Mouse (Mus musculus): ENCODE measurements at regions not wholly inside any gene's neighbourhood (a gene's known extent, or its start where the extent isn't known, plus 50 kb on each side); places are given as distances from the start of the nearest gene placed in this dataset.

DNA sequence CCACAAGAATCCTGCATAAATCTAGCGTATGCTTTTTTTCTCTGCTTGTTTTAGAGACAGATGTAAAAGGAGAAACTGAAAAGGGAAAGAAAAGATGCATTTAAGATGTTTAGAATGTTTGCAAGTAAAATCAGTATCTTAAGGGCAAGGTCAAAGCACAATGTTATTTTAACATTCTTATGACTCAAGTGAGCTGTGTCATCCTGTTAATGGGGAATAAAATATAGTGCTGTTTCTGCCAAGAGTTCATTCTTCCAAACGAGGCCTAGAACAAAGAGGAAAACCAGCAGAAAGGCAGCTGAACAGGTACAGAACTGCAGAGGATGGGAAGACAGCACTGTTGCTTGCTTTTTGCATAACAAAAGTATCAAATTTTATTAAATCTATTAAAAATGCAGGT lies 156.7 kb upstream of the Tmtc1 start:
- H3K36me3 ChIP-seq (ENCODE audit: control insufficient read depth, insufficient read depth, low read length): no peaks in the 10 kb centered on the region
- TF ChIP-seq CTCF (IDR thresholded peaks at IDR 0.05; ENCODE audit: extremely low read depth, insufficient read length, insufficient replicate concordance, low read depth, low read length) (no peak), POLR2A (IDR thresholded peaks at IDR 0.05; ENCODE audit: low read depth, low read length) (no peak)
- 54% methylated on average over 2 of the region's 2 CpGs for WGBS
- no peak overlapping the region for H3K27ac ChIP-seq (ENCODE audit: insufficient read depth, low read depth, low read length)
- H3K4me3 ChIP-seq (ENCODE audit: low read depth, low read length): no peak overlapping the region
- H3K4me1 ChIP-seq (ENCODE audit: control insufficient read depth, insufficient read depth, insufficient read length, low read length): no peaks in the 10 kb centered on the region
- no peaks in the 10 kb centered on the region for H3K27me3 ChIP-seq (ENCODE audit: control insufficient read depth, insufficient read depth, low read length)

DNA sequence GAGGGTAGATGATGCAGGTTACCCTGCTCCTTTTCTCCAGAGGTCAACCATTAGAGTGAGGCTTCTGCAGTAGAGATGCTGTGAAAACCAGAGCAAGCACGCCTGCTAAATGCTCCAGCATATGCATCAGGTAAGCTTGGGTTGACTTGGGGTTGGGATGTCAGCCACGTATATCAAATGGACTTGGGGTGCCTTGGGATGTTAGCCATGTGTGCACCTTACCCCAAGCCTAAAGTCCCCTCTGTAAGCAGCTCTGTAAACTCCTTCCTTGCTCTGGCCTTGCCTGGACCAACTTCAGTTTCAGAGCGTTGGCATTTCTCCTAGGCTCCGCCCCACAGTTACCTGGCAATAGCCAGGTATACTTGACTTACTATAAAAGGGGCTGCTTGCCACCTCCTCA lies 155.3 kb upstream of the Tmtc1 start:
- H3K4me1 ChIP-seq (ENCODE audit: control insufficient read depth, insufficient read depth, insufficient read length, low read length): no peaks in the 10 kb centered on the region
- H3K36me3 ChIP-seq (ENCODE audit: control insufficient read depth, insufficient read depth, low read length): no peaks in the 10 kb centered on the region
- TF ChIP-seq CTCF (IDR thresholded peaks at IDR 0.05; ENCODE audit: extremely low read depth, insufficient read length, insufficient replicate concordance, low read depth, low read length) (no peak), POLR2A (IDR thresholded peaks at IDR 0.05; ENCODE audit: low read depth, low read length) (no peak)
- no peaks in the 10 kb centered on the region for H3K27me3 ChIP-seq (ENCODE audit: control insufficient read depth, insufficient read depth, low read length)
- H3K27ac ChIP-seq (ENCODE audit: insufficient read depth, low read depth, low read length): no peak overlapping the region
- 67% methylated on average over 4 of the region's 4 CpGs for WGBS
- H3K4me3 ChIP-seq (ENCODE audit: low read depth, low read length): no peak overlapping the region

DNA sequence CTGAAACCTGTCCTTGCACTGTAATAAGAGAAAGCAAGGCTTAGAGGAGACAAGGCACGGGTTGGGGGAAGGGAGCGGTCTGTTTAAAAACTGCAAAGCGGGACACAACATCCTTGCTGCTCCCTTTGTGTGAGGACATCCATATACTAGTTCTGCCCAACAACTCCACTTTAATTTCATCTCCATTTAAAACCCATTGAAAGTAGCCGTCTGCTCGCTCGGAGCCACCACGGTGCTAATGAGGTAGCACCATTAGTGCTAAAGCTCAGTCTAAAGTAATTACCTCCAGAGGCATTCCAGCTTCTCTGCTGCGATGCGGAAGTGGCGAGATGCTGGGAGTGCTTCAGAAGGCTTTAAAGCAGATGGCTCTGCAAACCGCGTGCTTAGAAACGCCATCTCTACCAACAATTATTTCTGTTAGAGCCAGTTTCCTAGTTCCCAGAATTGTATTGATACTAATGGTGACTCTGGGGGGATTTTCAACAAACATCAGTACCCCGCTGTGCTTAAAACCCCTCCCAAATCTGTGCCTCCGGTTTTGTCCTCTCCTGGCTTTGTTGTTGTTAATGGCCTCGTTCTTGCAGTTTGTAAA lies 154.7 kb upstream of the Tmtc1 start:
- no peaks in the 10 kb centered on the region for H3K4me1 ChIP-seq (ENCODE audit: control insufficient read depth, insufficient read depth, insufficient read length, low read length)
- H3K27me3 ChIP-seq (ENCODE audit: control insufficient read depth, insufficient read depth, low read length): no peaks in the 10 kb centered on the region
- H3K4me3 ChIP-seq (ENCODE audit: low read depth, low read length): no peak overlapping the region
- H3K27ac ChIP-seq (ENCODE audit: insufficient read depth, low read depth, low read length): no peak overlapping the region
- no peaks in the 10 kb centered on the region for H3K36me3 ChIP-seq (ENCODE audit: control insufficient read depth, insufficient read depth, low read length)
- whole genome bisulfite sequencing: 16% methylated on average over 16 of the region's 16 CpGs
- TF ChIP-seq CTCF (IDR thresholded peaks at IDR 0.05; ENCODE audit: extremely low read depth, insufficient read length, insufficient replicate concordance, low read depth, low read length) (no peak), POLR2A (IDR thresholded peaks at IDR 0.05; ENCODE audit: low read depth, low read length) (no peak)

DNA sequence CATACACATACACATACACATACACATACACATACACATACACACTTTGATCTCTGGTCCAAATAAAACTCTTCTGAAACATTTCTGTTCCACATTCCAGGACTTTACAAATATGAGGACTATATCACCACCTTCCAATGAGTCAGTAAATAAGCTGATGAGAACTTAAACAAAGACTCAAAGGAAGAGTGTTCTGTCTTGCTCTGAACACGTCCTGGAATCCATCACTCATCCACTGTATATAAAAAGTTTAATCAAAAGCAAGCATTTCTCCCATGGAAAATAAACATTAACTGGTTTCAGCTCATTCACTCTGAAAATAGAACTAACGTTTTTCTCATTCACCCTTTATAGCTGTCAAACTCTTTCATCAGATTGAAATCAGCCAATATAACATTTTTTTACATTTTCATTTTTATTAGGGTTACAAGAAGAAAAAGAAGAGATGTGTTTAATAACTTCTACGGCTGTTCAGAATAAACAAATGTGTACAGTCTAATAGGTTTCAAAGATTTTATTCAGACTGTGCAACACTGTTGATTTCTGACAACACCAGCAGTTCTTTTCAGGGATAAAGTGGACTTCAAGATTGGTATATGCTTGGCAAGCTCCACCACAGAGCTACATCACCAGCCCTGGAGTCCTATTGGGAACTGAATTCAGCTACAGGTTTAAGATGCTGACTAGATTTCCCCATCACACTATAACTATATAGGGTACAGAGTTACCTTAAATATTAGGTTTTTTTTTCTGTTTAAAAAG lies 151.0 kb upstream of the Tmtc1 start:
- Histone ChIP-seq H3K36me3 (ENCODE audit: control insufficient read depth, insufficient read depth, low read length) (no peaks in the 10 kb centered on the region), H3K4me3 (ENCODE audit: low read depth, low read length) (no peak overlapping the region), H3K27ac (ENCODE audit: insufficient read depth, low read depth, low read length) (no peak overlapping the region), H3K27me3 (ENCODE audit: control insufficient read depth, insufficient read depth, low read length) (no peaks in the 10 kb centered on the region), H3K4me1 (ENCODE audit: control insufficient read depth, insufficient read depth, insufficient read length, low read length) (no peaks in the 10 kb centered on the region)
- WGBS: 45% methylated on average over 3 of the region's 3 CpGs
- no peak for TF ChIP-seq CTCF (IDR thresholded peaks at IDR 0.05; ENCODE audit: extremely low read depth, insufficient read length, insufficient replicate concordance, low read depth, low read length)
- TF ChIP-seq POLR2A (IDR thresholded peaks at IDR 0.05; ENCODE audit: low read depth, low read length): no peak

DNA sequence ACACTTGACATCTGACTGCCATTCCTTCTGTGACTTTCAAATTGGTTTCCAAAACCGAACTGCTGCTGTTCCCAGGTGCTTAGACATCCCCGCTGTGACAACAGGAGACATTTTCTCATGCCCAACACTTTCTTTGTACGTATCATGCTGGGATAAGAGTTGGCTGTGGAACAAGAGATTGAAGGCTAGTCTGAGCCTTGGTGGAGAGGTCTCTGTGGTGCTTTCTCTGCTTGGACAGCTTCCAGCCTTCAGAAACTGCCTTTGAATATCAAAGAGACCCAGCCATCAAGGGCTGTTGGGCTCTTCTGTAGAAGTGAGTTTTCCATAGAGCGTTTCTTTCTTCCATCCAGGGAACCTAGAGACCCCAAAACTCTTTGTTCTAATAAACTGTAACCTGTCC lies 144.8 kb upstream of the Tmtc1 start:
- 80% methylated on average over 4 of the region's 4 CpGs for WGBS
- H3K4me1 ChIP-seq (ENCODE audit: control insufficient read depth, insufficient read depth, insufficient read length, low read length): no peaks in the 10 kb centered on the region
- no peak overlapping the region for H3K4me3 ChIP-seq (ENCODE audit: low read depth, low read length)
- no peaks in the 10 kb centered on the region for H3K27me3 ChIP-seq (ENCODE audit: control insufficient read depth, insufficient read depth, low read length)
- TF ChIP-seq POLR2A (IDR thresholded peaks at IDR 0.05; ENCODE audit: low read depth, low read length) (no peak), CTCF (IDR thresholded peaks at IDR 0.05; ENCODE audit: extremely low read depth, insufficient read length, insufficient replicate concordance, low read depth, low read length) (no peak)
- H3K36me3 ChIP-seq (ENCODE audit: control insufficient read depth, insufficient read depth, low read length): no peaks in the 10 kb centered on the region
- H3K27ac ChIP-seq (ENCODE audit: insufficient read depth, low read depth, low read length): no peak overlapping the region

GRCm38 (mm10) chr6:148586439-148587321 lies 142.5 kb upstream of the Tmtc1 start:
- TF ChIP-seq POLR2A (IDR thresholded peaks at IDR 0.05; ENCODE audit: low read depth, low read length) (no peak), CTCF (IDR thresholded peaks at IDR 0.05; ENCODE audit: extremely low read depth, insufficient read length, insufficient replicate concordance, low read depth, low read length) (no peak)

DNA sequence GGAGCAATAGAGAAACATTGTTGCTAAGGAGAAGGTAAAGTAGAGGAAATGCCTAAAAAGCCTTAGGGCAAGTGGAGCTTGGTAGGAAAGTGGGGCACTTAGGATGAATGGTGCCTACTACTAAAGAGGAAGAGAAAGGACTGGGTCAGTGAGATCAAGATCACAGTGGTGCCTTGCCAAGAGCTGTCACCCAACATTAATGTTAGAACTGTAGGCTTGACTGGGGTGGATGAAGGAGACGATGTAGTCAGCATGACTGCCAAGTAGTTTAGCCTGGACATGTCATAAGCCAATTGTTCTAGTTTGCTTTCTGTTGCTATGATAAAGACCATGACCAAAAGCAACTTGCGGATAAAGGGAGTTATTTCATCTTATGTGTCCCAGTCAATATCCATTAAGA lies 139.9 kb upstream of the Tmtc1 start:
- Histone ChIP-seq H3K27me3 (ENCODE audit: control insufficient read depth, insufficient read depth, low read length) (no peaks in the 10 kb centered on the region), H3K4me3 (ENCODE audit: low read depth, low read length) (no peak overlapping the region), H3K4me1 (ENCODE audit: control insufficient read depth, insufficient read depth, insufficient read length, low read length) (no peaks in the 10 kb centered on the region), H3K27ac (ENCODE audit: insufficient read depth, low read depth, low read length) (no peak overlapping the region), H3K36me3 (ENCODE audit: control insufficient read depth, insufficient read depth, low read length) (no peaks in the 10 kb centered on the region)
- WGBS: 90% methylated on average over 2 of the region's 2 CpGs
- no peak for TF ChIP-seq CTCF (IDR thresholded peaks at IDR 0.05; ENCODE audit: extremely low read depth, insufficient read length, insufficient replicate concordance, low read depth, low read length)
- no peak for TF ChIP-seq POLR2A (IDR thresholded peaks at IDR 0.05; ENCODE audit: low read depth, low read length)

More at GRCm38 (mm10) chr6:148586439-148587321, 142.5 kb upstream of the Tmtc1 start:
- Histone ChIP-seq H3K36me3 (ENCODE audit: control insufficient read depth, insufficient read depth, low read length) (no peaks in the 10 kb centered on the region), H3K27me3 (ENCODE audit: control insufficient read depth, insufficient read depth, low read length) (no peaks in the 10 kb centered on the region), H3K27ac (ENCODE audit: insufficient read depth, low read depth, low read length) (no peak overlapping the region), H3K4me3 (ENCODE audit: low read depth, low read length) (no peak overlapping the region), H3K4me1 (ENCODE audit: control insufficient read depth, insufficient read depth, insufficient read length, low read length) (no peaks in the 10 kb centered on the region)
- WGBS: 69% methylated on average over 10 of the region's 10 CpGs

All from small intestine, adult 2 months (tissue).